Mouse (Mus musculus) adrenal gland, postnatal 14 days (tissue): ENCODE data around the gene Car9. TPM values are rescaled to one million over a fixed set of nuclear protein-coding genes. Genes with fewer than 3 reads are reported as not detected.
"Not testable (repeated sequence)": the region's sequence is repeated elsewhere in the genome, so short reads cannot be mapped to it uniquely, and the experiment has no call there.

Experiments used
- DNase-seq: peaks from one replicate; pipeline ENCODE4 v3.0.0; 2021; ENCODE audit warnings: mixed read lengths
- long read RNA-seq, 2 experiments: library from polyadenylated mRNA; stranded (forward); transcript quantifications; one replicate each; pipeline ENCODE4 v2.0.0; 2021
- total RNA-seq: library from RNA; stranded (reverse); gene quantifications from 2 replicates; pipeline ENCODE4 v1.2.3, GENCODE M21; 2021

Gene Car9
- total RNA-seq: 0.37 and 0.83 TPM in 2 replicates
- long read RNA-seq, experiment 1, partial matches to known transcripts: 0 of 1 reads
- long read RNA-seq, experiment 1, other reads (novel, unspliced or antisense): 0 of 1 reads
- long read RNA-seq, experiment 2, partial matches to known transcripts: 0 of 1 reads
- long read RNA-seq, experiment 2, other reads (novel, unspliced or antisense): 0 of 1 reads

DNA sequence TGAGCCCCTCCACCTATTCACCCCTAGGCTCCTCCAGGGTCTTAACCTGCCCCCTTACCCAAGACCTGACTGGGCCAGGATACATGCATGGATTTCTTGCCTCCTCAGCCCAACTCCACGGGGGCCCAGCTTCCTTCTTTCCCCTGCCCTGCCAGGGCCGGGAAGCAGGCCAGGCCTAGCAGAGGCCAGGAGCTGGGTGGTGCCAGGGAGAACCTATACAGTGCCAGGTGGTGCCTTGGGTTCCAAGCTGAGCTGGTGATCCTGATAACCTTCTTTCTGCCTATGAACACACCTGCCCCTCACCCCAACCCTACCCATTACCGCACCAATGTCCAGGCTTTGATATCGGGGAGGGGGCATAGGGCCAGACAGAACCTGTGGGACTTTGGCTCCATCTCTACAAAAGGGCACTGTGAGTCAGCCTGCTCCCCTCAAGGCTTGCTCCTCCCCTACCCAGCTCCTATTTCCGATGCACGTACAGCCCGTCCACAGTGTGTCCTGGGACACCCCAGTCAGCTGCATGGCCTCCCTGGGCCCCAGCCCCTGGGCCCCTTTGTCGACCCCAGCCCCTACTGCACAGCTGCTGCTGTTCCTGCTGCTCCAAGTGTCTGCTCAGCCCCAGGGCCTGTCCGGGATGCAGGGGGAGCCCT is at the start of gene Car9:
Gene Car9 (plus strand): TSS at position 431 of the 650 bp plus-strand sequence.
- DNase-seq: peak; percentile 59

DNA sequence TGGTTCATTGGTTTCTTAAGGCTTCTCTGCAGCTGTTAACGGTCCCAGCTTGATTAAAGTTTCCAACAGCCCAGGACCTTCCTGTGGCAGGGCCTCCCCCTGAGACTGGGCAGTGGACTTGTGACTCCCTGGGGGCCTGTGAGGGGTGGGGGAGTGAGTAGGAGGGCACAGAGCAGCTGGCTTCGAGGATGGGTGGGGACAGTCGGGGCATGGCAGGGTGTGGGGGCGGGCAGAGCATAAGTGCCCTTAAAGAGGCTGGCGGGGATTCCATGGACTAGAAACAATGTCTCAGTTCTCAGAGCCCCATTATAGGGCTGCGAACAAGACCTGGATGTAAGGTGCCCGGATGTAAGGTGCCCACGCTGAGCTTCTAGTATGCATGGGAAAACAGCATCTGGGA is 49.6 kb upstream of the Car9 start:
- no peak for DNase-seq

DNA sequence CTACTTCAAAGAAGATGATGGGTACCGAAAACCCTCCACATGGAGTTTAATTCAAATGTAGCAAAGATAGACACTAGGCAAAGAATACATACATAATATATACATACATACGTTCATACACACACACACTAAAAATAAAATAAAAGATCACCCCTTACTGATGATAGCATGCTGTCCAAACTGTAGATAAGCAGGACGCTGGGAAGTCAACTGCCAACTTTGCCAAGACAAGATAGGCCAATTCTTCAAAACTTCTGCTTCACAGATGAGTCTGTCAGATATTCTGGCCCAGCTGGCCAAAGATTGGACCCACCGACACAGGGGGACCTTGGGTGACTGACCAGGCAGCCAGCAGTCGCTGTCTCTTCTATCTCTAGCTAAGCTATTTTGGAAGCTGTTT is 43.7 kb upstream of the Car9 start:
- DNase-seq: no peak

DNA sequence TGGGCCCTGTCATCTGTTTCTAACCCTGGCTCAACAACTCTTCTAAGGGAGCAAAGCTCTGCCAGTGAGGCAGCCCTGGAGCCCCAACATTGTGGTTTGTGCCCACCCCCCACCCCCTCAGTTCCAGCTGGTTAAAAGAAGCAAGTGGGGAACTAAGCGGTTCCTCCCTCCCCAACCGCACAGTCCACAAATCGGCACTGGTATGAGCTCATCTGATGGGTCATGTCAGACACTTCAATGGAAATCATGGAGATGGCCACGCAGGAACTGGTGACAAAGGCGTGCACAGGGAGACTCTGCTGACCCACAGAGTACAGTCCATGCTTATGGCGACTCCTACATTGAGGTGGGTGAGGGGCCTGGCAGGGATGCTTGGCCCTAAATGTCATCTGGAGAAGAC is 40.8 kb upstream of the Car9 start:
- no peak for DNase-seq

GRCm38 (mm10) chr4:43466872-43467271 is 39.9 kb upstream of the Car9 start:
- DNase-seq: no peak

GRCm38 (mm10) chr4:43470301-43470700 is 36.5 kb upstream of the Car9 start:
- DNase-seq: no peak

DNA sequence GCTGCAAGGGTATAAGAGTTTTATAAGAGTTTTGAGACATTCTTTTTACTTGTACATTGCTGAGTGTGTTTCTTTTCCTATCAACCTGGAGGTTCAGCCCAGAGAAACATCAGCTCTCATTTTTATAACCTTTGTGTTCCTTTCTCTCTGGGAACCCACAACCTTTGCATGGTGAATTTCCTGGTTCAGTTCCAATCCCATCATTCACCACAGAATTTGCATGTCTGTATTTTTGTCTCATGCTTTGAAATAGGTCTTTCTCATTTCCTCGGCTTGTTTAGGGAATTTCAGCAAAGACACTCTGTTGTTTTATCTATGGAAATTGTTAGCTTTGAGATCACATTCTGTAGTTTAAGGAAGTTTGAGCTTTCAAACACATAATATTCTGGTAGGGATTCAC is 33.1 kb upstream of the Car9 start:
- DNase-seq: no peak

- no peak for DNase-seq
These were observed 30.2 kb upstream of the Car9 start for GRCm38 (mm10) chr4:43476604-43477003.

DNA sequence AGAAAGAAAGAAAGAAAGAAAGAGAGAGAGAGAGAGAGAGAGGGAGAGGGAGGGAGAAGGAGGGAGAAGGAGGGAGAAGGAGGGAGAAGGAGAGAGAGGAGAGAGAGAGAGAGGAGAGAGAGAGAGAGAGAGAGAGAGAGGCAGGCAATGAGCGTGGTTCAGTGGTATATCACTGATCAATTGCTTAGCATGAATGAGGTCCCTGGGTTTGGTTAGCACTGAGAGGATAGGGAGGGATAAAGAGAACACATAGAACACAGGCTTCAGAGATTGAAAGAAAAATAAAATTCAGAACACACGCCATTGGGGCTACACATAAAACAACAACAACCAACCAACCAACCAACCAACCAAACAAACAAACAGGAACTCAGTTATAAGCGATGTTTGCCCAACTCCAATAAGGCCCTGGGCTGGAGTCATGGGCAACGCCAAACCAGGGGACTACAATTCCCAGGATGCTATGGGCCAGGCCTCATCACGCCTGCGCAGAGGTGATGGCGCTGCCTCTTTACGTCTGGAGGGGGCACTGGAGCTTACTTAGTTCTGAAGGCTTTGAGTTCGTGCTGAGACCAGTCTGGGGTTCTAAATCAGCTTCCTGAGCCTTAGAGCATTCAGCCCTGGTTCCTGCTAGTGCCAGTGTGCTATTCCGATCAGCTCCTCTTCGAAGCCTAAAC is 28.8 kb upstream of the Car9 start:
- peak; percentile 93 for DNase-seq

GRCm38 (mm10) chr4:43478534-43478858 is 28.3 kb upstream of the Car9 start:
- peak; percentile 29 for DNase-seq

DNA sequence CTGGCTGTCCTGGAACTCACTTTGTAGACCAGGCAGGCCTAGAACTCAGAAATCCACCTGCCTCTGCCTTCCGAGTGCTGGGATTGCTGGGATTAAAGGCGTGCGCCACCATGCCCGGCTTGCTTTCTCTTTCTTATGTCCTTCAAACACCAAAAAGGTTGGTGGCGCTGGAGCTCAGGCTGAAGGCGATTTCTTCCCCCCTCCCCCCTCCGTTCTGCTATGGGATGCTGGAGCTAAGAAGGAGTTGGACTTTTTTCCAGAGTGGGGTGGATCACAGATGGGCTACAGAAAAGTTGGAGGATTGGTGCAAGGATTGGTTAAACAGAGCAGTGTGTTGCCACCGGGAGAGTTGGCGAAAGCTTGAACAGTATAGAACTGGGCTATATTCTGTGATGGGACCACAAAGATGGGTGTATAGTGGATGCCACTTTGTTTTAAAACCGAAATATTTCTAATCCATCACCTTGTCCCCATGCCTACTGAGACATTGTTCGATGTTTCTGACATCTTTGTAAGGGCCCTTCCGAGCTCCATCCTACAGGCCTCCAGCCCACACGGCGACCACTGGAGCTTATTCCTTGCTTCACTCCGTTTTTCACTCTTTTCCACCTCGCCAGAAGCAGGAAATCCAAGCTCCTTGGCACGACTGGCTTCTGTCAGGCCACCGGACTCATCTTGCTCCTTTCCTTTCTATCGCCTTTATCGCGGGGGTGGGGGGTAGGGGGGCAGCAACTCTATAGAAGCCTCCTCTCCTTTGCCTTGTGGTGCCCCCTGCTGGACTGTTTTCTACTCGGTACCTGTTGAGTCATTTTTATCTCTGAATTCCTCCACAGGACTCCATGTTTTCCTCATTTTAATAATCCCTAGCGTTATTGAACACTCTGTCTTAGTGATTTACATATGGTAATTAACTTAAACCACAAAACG is 27.6 kb upstream of the Car9 start:
- DNase-seq: peak; percentile 87

- DNase-seq: no peak
These were observed 25.8 kb upstream of the Car9 start for GRCm38 (mm10) chr4:43480985-43481384.

GRCm38 (mm10) chr4:43481894-43482456 is 24.8 kb upstream of the Car9 start:
- DNase-seq: no peak

DNA sequence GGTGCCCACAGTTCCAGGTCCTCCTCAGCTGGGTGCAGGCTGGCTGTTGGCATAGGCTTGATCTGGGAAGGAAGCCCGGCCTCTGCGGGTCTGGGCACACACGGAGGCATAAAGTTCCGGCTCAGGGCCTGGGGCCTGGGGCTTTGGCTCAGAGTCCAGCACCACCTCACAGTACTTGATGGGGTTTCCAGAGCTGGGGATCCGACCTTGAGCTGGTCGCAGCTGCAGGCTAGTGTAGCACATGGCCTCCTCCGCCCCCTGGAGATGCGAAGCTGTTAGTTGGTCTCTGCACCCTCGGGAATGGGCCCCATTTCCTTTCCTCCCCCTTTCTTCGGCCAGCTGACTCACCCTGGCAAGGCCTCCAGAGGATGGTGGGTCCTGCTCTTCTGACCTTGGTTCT is 24.2 kb upstream of the Car9 start:
- peak; percentile 65 for DNase-seq

GRCm38 (mm10) chr4:43483535-43484091 is 23.2 kb upstream of the Car9 start, which contains the start of gene Sit1:
Sit1 (minus strand) TSS chr4:43483734.
- no peak for DNase-seq

- DNase-seq: not testable (repeated sequence)
These were observed 21.1 kb upstream of the Car9 start for GRCm38 (mm10) chr4:43485666-43486065.

DNA sequence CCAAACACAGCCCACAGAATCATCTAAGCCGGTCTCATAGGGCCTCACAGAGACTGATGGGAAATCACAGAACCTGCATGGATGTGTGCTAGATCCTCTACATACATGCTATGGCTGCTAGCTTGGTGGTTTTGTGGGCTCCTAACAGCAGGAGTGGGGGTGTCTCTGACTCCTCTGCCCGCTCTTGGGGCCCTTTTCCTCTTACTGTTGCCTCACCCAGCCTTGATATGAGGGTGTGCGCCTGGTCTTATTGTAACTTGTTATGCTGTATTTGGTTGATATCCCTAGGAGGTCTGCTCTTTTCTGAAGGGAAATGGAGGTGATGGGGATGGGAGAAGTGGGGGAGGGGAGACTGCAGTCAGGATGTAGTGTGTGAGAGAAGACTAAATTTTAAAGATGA is 17.2 kb upstream of the Car9 start:
- DNase-seq: no peak

DNA sequence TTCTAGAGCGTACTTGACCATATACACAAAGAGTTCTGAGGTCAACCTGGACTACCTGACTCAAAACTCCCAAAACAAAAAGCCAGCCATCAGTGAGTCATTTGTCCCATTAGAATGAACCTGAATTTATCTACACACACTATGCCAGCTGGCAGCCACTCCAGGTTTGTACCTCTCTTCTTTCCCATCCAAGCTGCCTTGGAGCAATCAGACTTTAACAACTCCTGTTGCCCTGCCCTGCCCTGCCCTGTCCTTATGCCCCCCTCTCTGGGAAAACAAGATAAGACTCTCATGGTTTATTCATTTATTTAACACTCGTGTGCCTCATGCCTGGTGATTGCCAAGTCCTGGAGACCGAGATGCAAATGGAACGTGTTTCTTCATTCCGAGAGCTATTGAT is 16.0 kb upstream of the Car9 start:
- no peak for DNase-seq

GRCm38 (mm10) chr4:43492101-43492820 is 14.5 kb upstream of the Car9 start:
- no peak for DNase-seq

GRCm38 (mm10) chr4:43492821-43493185 is 14.0 kb upstream of the Car9 start, which contains the start of gene Ccdc107:
Ccdc107 (plus strand) TSS chr4:43492900.
- peak; percentile 93 for DNase-seq

GRCm38 (mm10) chr4:43493186-43493845 is 13.4 kb upstream of the Car9 start:
- DNase-seq: peak; percentile 98
